Mouse (Mus musculus): Measurements from ENCODE around the gene Npb.
"Not testable (repeated sequence)": the region's sequence is repeated elsewhere in the genome, so short reads cannot be mapped to it uniquely, and the experiment has no call there.

Npb gene

GRCm38 (mm10) chr11:120608241-120609034 lies at the start of gene Npb:
Npb (plus strand) TSS chr11:120608477.
- peak; percentile 5 for DNase-seq

- DNase-seq = not testable (repeated sequence)
Observed at GRCm38 (mm10) chr11:120558843-120559242, 49.4 kb upstream of the Npb start.

- DNase-seq = no peak
Observed at GRCm38 (mm10) chr11:120560952-120561728, 47.1 kb upstream of the Npb start.

- DNase-seq = no peak
Observed at GRCm38 (mm10) chr11:120562949-120563348, 45.3 kb upstream of the Npb start.

- no peak for DNase-seq
Observed at GRCm38 (mm10) chr11:120565114-120565513, 43.2 kb upstream of the Npb start.

- DNase-seq = no peak
Observed at GRCm38 (mm10) chr11:120568324-120568723, 40.0 kb upstream of the Npb start.

GRCm38 (mm10) chr11:120571122-120571521 lies 37.2 kb upstream of the Npb start:
- DNase-seq = no peak

- no peak for DNase-seq
Observed at GRCm38 (mm10) chr11:120571754-120572416, 36.4 kb upstream of the Npb start.

GRCm38 (mm10) chr11:120572417-120572751 lies 35.9 kb upstream of the Npb start:
- no peak for DNase-seq

- peak; percentile 100 for DNase-seq
Observed at GRCm38 (mm10) chr11:120572752-120573584, 35.3 kb upstream of the Npb start, which contains the start of gene P4hb. P4hb (minus strand) TSS chr11:120573253.

GRCm38 (mm10) chr11:120573585-120574277 lies 34.5 kb upstream of the Npb start:
- DNase-seq = no peak

- no peak for DNase-seq
Observed at GRCm38 (mm10) chr11:120574278-120574600, 34.0 kb upstream of the Npb start.

GRCm38 (mm10) chr11:120575046-120575445 lies 33.2 kb upstream of the Npb start:
- no peak for DNase-seq

- DNase-seq = no peak
Observed at GRCm38 (mm10) chr11:120575940-120576339, 32.3 kb upstream of the Npb start.

- no peak for DNase-seq
Observed at GRCm38 (mm10) chr11:120576365-120576981, 31.8 kb upstream of the Npb start.

GRCm38 (mm10) chr11:120577211-120578023 lies 30.9 kb upstream of the Npb start:
- peak; percentile 28 for DNase-seq

- no peak for DNase-seq
Observed at GRCm38 (mm10) chr11:120578024-120578693, 30.1 kb upstream of the Npb start.

- DNase-seq = no peak
Observed at GRCm38 (mm10) chr11:120578694-120579243, 29.5 kb upstream of the Npb start.

GRCm38 (mm10) chr11:120579316-120580107 lies 28.8 kb upstream of the Npb start:
- DNase-seq = peak; percentile 85

Data from lung, postnatal 10 days (tissue).